Mouse (Mus musculus) liver, embryonic 14.5 days (tissue): Measurements from ENCODE around the gene H2afv. TPM values are rescaled to one million over a fixed set of nuclear protein-coding genes. Genes with fewer than 3 reads are reported as not detected.

Experiments
- ATAC-seq: fragments of 200-750 bp; cut with Nextera tagmentation; 2 replicates; pipeline ENCODE4 v1.8.0; 2017; ENCODE audit warnings: moderate number of reproducible peaks, mild to moderate bottlenecking, moderate library complexity; ENCODE audit not compliant: insufficient read depth
- DNase-seq, 3 experiments: peaks; one replicate each; pipeline ENCODE4 v3.0.0-alpha.2; 2012 to 2013; ENCODE audit warnings: low read depth in 3 of 3, low spot score in 3 of 3
- H3K27ac ChIP-seq: fragments of 300-500 bp; sonication (generic); 2 replicates; pipeline ENCODE4 v1.5.1; 2014; ENCODE audit warnings: moderate library complexity, mild to moderate bottlenecking, control low read depth, inconsistent platforms
- H3K27me3 ChIP-seq: fragments of 300-500 bp; sonication (generic); 2 replicates; pipeline ENCODE4 v1.6.1; 2014; ENCODE audit warnings: mild to moderate bottlenecking, low read length, moderate library complexity; ENCODE audit not compliant: control insufficient read depth, insufficient read depth
- H3K36me3 ChIP-seq: fragments of 300-500 bp; sonication (generic); replicated peaks from 2 replicates; pipeline ENCODE4 v1.6.1; 2014; ENCODE audit warnings: low read depth; ENCODE audit not compliant: control insufficient read depth, insufficient read depth
- H3K4me1 ChIP-seq, 2 experiments: fragments of 200-500 bp in 1 of 2; fragments of 300-500 bp in 1 of 2; sonication (generic) in 1 of 2; replicated peaks; 2 replicates each; pipeline ENCODE4 v1.6.1; 2012 to 2014; ENCODE audit warnings: antibody characterized with exemption in 1 of 2, inconsistent platforms in 1 of 2, low read length in 1 of 2; ENCODE audit not compliant: control insufficient read depth in 2 of 2, insufficient read depth in 2 of 2
- H3K4me2 ChIP-seq: fragments of 300-500 bp; sonication (generic); 2 replicates; pipeline ENCODE4 v1.6.1; 2014; ENCODE audit warnings: low read depth, mild to moderate bottlenecking, control low read depth, moderate library complexity
- H3K4me3 ChIP-seq, 2 experiments: fragments of 200-500 bp in 1 of 2; fragments of 300-500 bp in 1 of 2; sonication (generic) in 1 of 2; 2 replicates each; pipeline ENCODE4 v1.5.1; 2012 to 2014; ENCODE audit warnings: low read depth in 2 of 2, low read length in 2 of 2, mild to moderate bottlenecking in 2 of 2, control low read depth in 1 of 2, inconsistent platforms in 1 of 2, moderate library complexity in 1 of 2; ENCODE audit not compliant: insufficient read depth in 1 of 2
- H3K9ac ChIP-seq: fragments of 300-500 bp; sonication (generic); replicated peaks from 2 replicates; pipeline ENCODE4 v1.6.1; 2014; ENCODE audit warnings: mild to moderate bottlenecking, control low read depth, moderate library complexity
- H3K9me3 ChIP-seq: fragments of 300-500 bp; sonication (generic); 2 replicates; pipeline ENCODE4 v1.6.1; 2016; ENCODE audit warnings: low read length, mixed read lengths; ENCODE audit not compliant: control insufficient read depth
- CTCF ChIP-seq: IDR thresholded peaks from 2 replicates; pipeline ENCODE4 v1.5.1; 2016; ENCODE audit warnings: antibody characterized with exemption, low read depth, control low read depth
- EP300 ChIP-seq: IDR thresholded peaks from 2 replicates; pipeline ENCODE4 v1.6.1; 2016; ENCODE audit warnings: antibody characterized with exemption, low read depth
- WGBS: fragments of 180-500 bp; shearing (Covaris S2); extraction: QIAGEN DNeasy Blood & Tissue Kit; methylation state at CpG from one replicate; pipeline ENCODE4 v1.1.7; 2014; ENCODE audit not compliant: insufficient replicate concordance; 5-methylcytosine and 5-hydroxymethylcytosine counted together
- polyA plus RNA-seq, 2 experiments: library from polyadenylated mRNA; depleted of rRNA in 1 of 2; stranded (reverse) in 1 of 2; unstranded in 1 of 2; fragments of >200 nt; fragmentation: Nextera tagmentation in 1 of 2; extraction: Ambion mirVana in 1 of 2; gene quantifications; 2 replicates each; pipeline versions ENCODE4 v1.2.1 to v1.2.3; 2012 to 2014

The H2afv gene
- polyA plus RNA-seq, 2 experiments = 44.2 to 117 TPM

DNA sequence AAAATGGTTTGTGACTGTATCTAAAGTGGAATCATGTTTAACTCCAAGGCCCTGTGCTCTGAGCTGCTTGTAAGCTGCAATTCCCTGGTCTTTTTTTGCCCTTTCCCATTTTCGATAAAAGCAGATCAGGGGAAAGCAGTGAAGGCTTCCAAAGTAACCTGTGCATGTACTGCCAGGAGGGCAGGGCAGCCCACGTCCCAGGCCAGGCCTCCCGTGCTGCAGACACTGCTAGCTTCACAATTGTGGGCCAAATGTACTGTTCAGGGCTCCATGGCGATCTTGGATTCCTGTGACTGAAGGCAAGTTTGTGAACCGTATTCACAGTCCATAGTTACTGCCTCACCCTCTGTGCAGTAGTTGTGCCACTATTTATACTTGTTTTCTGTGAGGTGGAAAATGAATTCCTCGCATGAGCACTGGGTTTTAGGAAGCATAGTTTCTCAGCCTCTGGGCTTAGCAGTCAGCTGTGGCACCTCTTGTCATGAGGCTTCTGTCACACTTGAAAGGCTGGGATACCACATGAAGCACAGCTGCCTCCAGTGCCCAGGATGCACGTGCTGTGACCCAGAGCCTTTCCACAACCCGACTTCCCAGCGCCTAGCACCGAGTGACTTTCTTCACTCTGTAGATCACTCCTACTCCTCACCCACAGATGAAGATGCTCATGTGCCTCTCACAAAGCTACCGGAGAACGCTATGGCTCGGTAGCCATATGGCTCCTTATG, 36.6 kb upstream of the H2afv start:
- peaks cover 0 to 9% of the 10 kb centered on the region in 2 experiments; a peak in 2 of 4 replicates for H3K4me1 ChIP-seq
- no peak for DNase-seq
- no peak overlapping the region for H3K4me2 ChIP-seq
- no peak overlapping the region for H3K4me3 ChIP-seq
- TF ChIP-seq CTCF = no peak
- TF ChIP-seq EP300 = no peak
- H3K27ac ChIP-seq = no peak overlapping the region
- WGBS = 71% methylated on average over 13 of the region's 13 CpGs
- no peaks in the 10 kb centered on the region for H3K27me3 ChIP-seq
- H3K9me3 ChIP-seq = no peaks in the 10 kb centered on the region
- ATAC-seq = no peak
- no peaks in the 10 kb centered on the region for H3K36me3 ChIP-seq
- H3K9ac ChIP-seq = no peak overlapping the region

- DNase-seq (no peak), ATAC-seq (no peak)
- Histone ChIP-seq H3K36me3 (no peaks in the 10 kb centered on the region), H3K9ac (no peak overlapping the region), H3K27me3 (no peaks in the 10 kb centered on the region), H3K9me3 (no peaks in the 10 kb centered on the region), H3K4me3 (no peak overlapping the region), H3K4me1 (peaks cover 0 to 9% of the 10 kb centered on the region in 2 experiments; a peak in 2 of 4 replicates), H3K27ac (no peak overlapping the region), H3K4me2 (no peak overlapping the region)
- TF ChIP-seq CTCF (no peak), EP300 (no peak)
- 73% methylated on average over 7 of the region's 7 CpGs for WGBS
These were observed 35.9 kb upstream of the H2afv start for GRCm38 (mm10) chr11:6480191-6480590.

- H3K4me3 ChIP-seq = no peak overlapping the region
- no peaks in the 10 kb centered on the region for H3K36me3 ChIP-seq
These were observed 35.0 kb upstream of the H2afv start for GRCm38 (mm10) chr11:6479231-6479630.

DNA sequence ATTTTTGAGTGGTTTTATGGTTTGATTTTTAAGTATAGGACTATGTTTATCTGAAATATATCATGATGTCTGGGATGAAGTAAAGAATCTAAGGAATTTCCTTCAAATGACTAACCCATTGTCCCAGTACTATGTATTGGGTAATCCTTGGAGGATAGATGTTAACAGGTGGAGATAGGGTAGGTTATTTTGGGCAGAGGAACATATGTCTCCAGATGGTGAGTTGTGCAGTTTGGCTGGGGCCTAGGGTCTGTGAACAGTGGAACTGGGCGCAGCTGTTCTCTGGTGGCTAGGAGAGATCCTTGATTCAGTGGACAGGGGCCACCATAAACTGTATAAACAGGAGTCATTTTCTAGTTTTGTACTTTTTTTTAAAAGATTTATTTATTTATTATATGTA, 33.1 kb upstream of the H2afv start:
- Histone ChIP-seq H3K4me2 (no peak overlapping the region), H3K27ac (no peak overlapping the region), H3K4me3 (no peak overlapping the region), H3K36me3 (peaks cover 9% of the 10 kb centered on the region; the same call in 1 of the 2 replicates), H3K9ac (no peak overlapping the region), H3K27me3 (no peaks in the 10 kb centered on the region), H3K4me1 (peaks cover 9 to 15% of the 10 kb centered on the region in 2 experiments), H3K9me3 (no peaks in the 10 kb centered on the region)
- DNase-seq (no peak), ATAC-seq (no peak)
- WGBS = 94% methylated on average over 1 of the region's 1 CpGs
- TF ChIP-seq EP300 = no peak

More at GRCm38 (mm10) chr11:6479231-6479630, 35.0 kb upstream of the H2afv start:
- H3K9ac ChIP-seq = no peak overlapping the region
- no peak for DNase-seq
- no peak overlapping the region for H3K4me2 ChIP-seq
- H3K4me1 ChIP-seq = peaks cover 2 to 11% of the 10 kb centered on the region in 2 experiments; a peak in 3 of 4 replicates
- H3K27me3 ChIP-seq = no peaks in the 10 kb centered on the region
- TF ChIP-seq CTCF (no peak), EP300 (no peak)
- WGBS = 74% methylated on average over 2 of the region's 2 CpGs
- H3K27ac ChIP-seq = no peak overlapping the region
- ATAC-seq = no peak
- no peaks in the 10 kb centered on the region for H3K9me3 ChIP-seq

DNA sequence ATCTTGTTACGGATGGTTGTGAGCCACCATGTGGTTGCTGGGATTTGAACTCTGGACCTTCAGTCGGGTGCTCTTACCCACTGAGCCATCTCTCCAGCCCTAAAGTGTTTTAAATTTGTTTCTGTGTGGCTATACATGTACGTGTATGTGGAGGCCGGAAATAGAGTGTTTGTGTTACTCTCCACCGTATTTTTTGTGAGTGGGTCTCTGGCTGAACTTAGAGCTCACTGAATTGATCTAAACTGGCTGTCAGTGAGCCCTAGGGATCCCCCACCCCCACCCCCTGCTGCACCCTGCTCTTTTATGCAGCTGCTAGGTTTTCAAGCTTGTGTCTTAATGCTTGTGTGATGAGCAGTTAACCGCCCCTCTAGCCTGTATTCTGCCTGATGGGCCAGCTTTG, 32.6 kb upstream of the H2afv start:
- Histone ChIP-seq H3K36me3 (peaks cover 9% of the 10 kb centered on the region), H3K9ac (no peak overlapping the region), H3K9me3 (no peaks in the 10 kb centered on the region), H3K4me2 (peak overlapping the region; percentile 89), H3K4me3 (no peak overlapping the region), H3K27ac (no peak overlapping the region), H3K4me1 (peaks cover 11 to 17% of the 10 kb centered on the region in 2 experiments), H3K27me3 (no peaks in the 10 kb centered on the region)
- 70% methylated on average over 6 of the region's 6 CpGs for WGBS
- ATAC-seq (no peak), DNase-seq (no peak)
- TF ChIP-seq CTCF (no peak), EP300 (no peak)
